Mouse (Mus musculus) heart, embryonic 14.5 days (tissue): Measurements from ENCODE around the gene Acadsb. TPM values are rescaled to one million over a fixed set of nuclear protein-coding genes. Genes with fewer than 3 reads are reported as not detected.

ENCODE experiments used
- ATAC-seq: fragments of 200-750 bp; cut with Nextera tagmentation; 2 replicates; pipeline ENCODE4 v1.8.0; 2017; ENCODE audit warnings: low read depth, moderate TSS enrichment; ENCODE audit not compliant: insufficient number of reproducible peaks, insufficient read depth, low FRiP score
- H3K27ac ChIP-seq, 2 experiments: fragments of 200-500 bp in 1 of 2; fragments of 300-500 bp in 1 of 2; sonication (generic) in 1 of 2; replicated peaks in 1 of 2; 2 replicates each; pipeline ENCODE4 v1.5.1; 2012 to 2014; ENCODE audit warnings: low read depth in 2 of 2, low read length in 2 of 2, control low read depth in 1 of 2, mild to moderate bottlenecking in 1 of 2, mixed read lengths in 1 of 2; ENCODE audit not compliant: control insufficient read depth in 1 of 2, insufficient read depth in 1 of 2
- H3K27me3 ChIP-seq: fragments of 300-500 bp; sonication (generic); 2 replicates; pipeline ENCODE4 v1.6.1; 2014; ENCODE audit warnings: mild to moderate bottlenecking, low read length, control low read depth; ENCODE audit not compliant: control insufficient read depth, insufficient read depth
- H3K36me3 ChIP-seq: fragments of 300-500 bp; sonication (generic); 2 replicates; pipeline ENCODE4 v1.6.1; 2014; ENCODE audit warnings: mild to moderate bottlenecking, control low read depth, low read length, mixed read lengths; ENCODE audit not compliant: control insufficient read depth, insufficient read depth
- H3K4me1 ChIP-seq, 2 experiments: fragments of 200-500 bp in 1 of 2; fragments of 300-500 bp in 1 of 2; sonication (generic) in 1 of 2; 2 replicates each; pipeline ENCODE4 v1.6.1; 2012 to 2014; ENCODE audit warnings: low read length in 2 of 2, control low read depth in 1 of 2, mixed read lengths in 1 of 2; ENCODE audit not compliant: control insufficient read depth in 2 of 2, insufficient read depth in 2 of 2
- H3K4me2 ChIP-seq: fragments of 300-500 bp; sonication (generic); 2 replicates; pipeline ENCODE4 v1.6.1; 2014; ENCODE audit warnings: mild to moderate bottlenecking, low read length
- H3K4me3 ChIP-seq, 2 experiments: fragments of 200-500 bp in 1 of 2; fragments of 300-500 bp in 1 of 2; sonication (generic) in 1 of 2; 2 replicates each; pipeline ENCODE4 v1.5.1; 2012 to 2014; ENCODE audit warnings: low read length in 2 of 2, mild to moderate bottlenecking in 2 of 2, control low read depth in 1 of 2, low read depth in 1 of 2, moderate library complexity in 1 of 2; ENCODE audit not compliant: control insufficient read depth in 1 of 2, insufficient read depth in 1 of 2
- H3K9ac ChIP-seq: fragments of 300-500 bp; sonication (generic); 2 replicates; pipeline ENCODE4 v1.6.1; 2014; ENCODE audit warnings: mild to moderate bottlenecking, low read length
- H3K9me3 ChIP-seq: fragments of 300-500 bp; sonication (generic); 2 replicates; pipeline ENCODE4 v1.6.1; 2016; ENCODE audit warnings: low read length, control low read depth; ENCODE audit not compliant: control insufficient read depth
- WGBS: fragments of 180-500 bp; shearing (Covaris S2); extraction: QIAGEN DNeasy Blood & Tissue Kit; methylation state at CpG from one replicate; pipeline ENCODE4 v1.1.7; 2014; 5-methylcytosine and 5-hydroxymethylcytosine counted together
- polyA plus RNA-seq: library from polyadenylated mRNA; unstranded; fragments of >200 nt; fragmentation: Nextera tagmentation; extraction: Ambion mirVana; gene quantifications from 2 replicates; pipeline ENCODE4 v1.2.1, GENCODE M21; 2014

The Acadsb gene
- polyA plus RNA-seq, 1 experiment from 2014 or later: 98.3 TPM

GRCm38 (mm10) chr7:131417605-131418004, 7.2 kb downstream of the Acadsb start:
- H3K9me3 ChIP-seq: no peaks in the 10 kb centered on the region
- no peak for ATAC-seq
- no peak overlapping the region for H3K27ac ChIP-seq
- H3K27me3 ChIP-seq: no peaks in the 10 kb centered on the region
- no peaks in the 10 kb centered on the region for H3K4me1 ChIP-seq
- no peaks in the 10 kb centered on the region for H3K36me3 ChIP-seq
- H3K4me3 ChIP-seq: no peak overlapping the region
- no peak overlapping the region for H3K9ac ChIP-seq
- no peak overlapping the region for H3K4me2 ChIP-seq

- Histone ChIP-seq H3K4me3 (no peak overlapping the region), H3K27me3 (no peaks in the 10 kb centered on the region), H3K36me3 (peaks cover 20% of the 10 kb centered on the region), H3K9me3 (0 out of 2 replicates have a peak, but pooled peaks cover 3% of the 10 kb centered on the region), H3K4me2 (no peak overlapping the region), H3K27ac (no peak overlapping the region), H3K9ac (no peak overlapping the region), H3K4me1 (no peaks in the 10 kb centered on the region)
- ATAC-seq: no peak
- 59% methylated on average over 2 of the region's 2 CpGs for WGBS
Measured at GRCm38 (mm10) chr7:131424912-131425311, 14.5 kb downstream of the Acadsb start.

- Histone ChIP-seq H3K9ac (no peak overlapping the region), H3K27ac (no peak overlapping the region), H3K4me2 (no peak overlapping the region), H3K4me3 (no peak overlapping the region), H3K4me1 (no peaks in the 10 kb centered on the region), H3K27me3 (no peaks in the 10 kb centered on the region), H3K36me3 (peaks cover 34% of the 10 kb centered on the region), H3K9me3 (0 out of 2 replicates have a peak, but pooled peaks cover 5% of the 10 kb centered on the region)
- 82% methylated on average over 5 of the region's 5 CpGs for WGBS
- no peak for ATAC-seq
Measured at GRCm38 (mm10) chr7:131427331-131427730, 16.9 kb downstream of the Acadsb start.

- no peak for ATAC-seq
- H3K27me3 ChIP-seq: no peaks in the 10 kb centered on the region
- peaks cover 35% of the 10 kb centered on the region for H3K36me3 ChIP-seq
- 0 out of 2 replicates have a peak, but pooled peaks cover 2% of the 10 kb centered on the region for H3K9me3 ChIP-seq
- WGBS: 15% methylated on average over 1 of the region's 1 CpGs
- no peak overlapping the region for H3K9ac ChIP-seq
- H3K4me1 ChIP-seq: no peaks in the 10 kb centered on the region
- no peak overlapping the region for H3K4me3 ChIP-seq
- H3K27ac ChIP-seq: no peak overlapping the region
- H3K4me2 ChIP-seq: no peak overlapping the region
Measured at GRCm38 (mm10) chr7:131432244-131432643, 21.8 kb downstream of the Acadsb start.

- no peak overlapping the region for H3K27ac ChIP-seq
- no peak overlapping the region for H3K4me2 ChIP-seq
- H3K36me3 ChIP-seq: peaks cover 33% of the 10 kb centered on the region
- WGBS: 72% methylated on average over 1 of the region's 1 CpGs
- H3K4me1 ChIP-seq: no peaks in the 10 kb centered on the region
- H3K27me3 ChIP-seq: no peaks in the 10 kb centered on the region
- no peak overlapping the region for H3K4me3 ChIP-seq
- H3K9me3 ChIP-seq: 0 out of 2 replicates have a peak, but pooled peaks cover 2% of the 10 kb centered on the region
- no peak overlapping the region for H3K9ac ChIP-seq
- no peak for ATAC-seq
Measured at GRCm38 (mm10) chr7:131434276-131434675, 23.9 kb downstream of the Acadsb start.

- WGBS: 58% methylated on average over 3 of the region's 3 CpGs
- no peak overlapping the region for H3K9ac ChIP-seq
- H3K9me3 ChIP-seq: no peaks in the 10 kb centered on the region
- no peaks in the 10 kb centered on the region for H3K4me1 ChIP-seq
- H3K36me3 ChIP-seq: peaks cover 26% of the 10 kb centered on the region
- no peak overlapping the region for H3K4me3 ChIP-seq
- H3K27me3 ChIP-seq: no peaks in the 10 kb centered on the region
- no peak overlapping the region for H3K27ac ChIP-seq
- no peak for ATAC-seq
- no peak overlapping the region for H3K4me2 ChIP-seq
Measured at GRCm38 (mm10) chr7:131437051-131437450, 26.6 kb downstream of the Acadsb start.

- no peak for ATAC-seq
- WGBS: 75% methylated on average over 5 of the region's 5 CpGs
Measured at GRCm38 (mm10) chr7:131456714-131457113, 46.3 kb downstream of the Acadsb start.

GRCm38 (mm10) chr7:131465117-131465601, 54.8 kb downstream of the Acadsb start:
- H3K9ac ChIP-seq: no peak overlapping the region
- no peak overlapping the region for H3K4me2 ChIP-seq
- no peaks in the 10 kb centered on the region for H3K9me3 ChIP-seq
- no peak for ATAC-seq
- no peaks in the 10 kb centered on the region for H3K4me1 ChIP-seq
- H3K27ac ChIP-seq: no peak overlapping the region
- no peaks in the 10 kb centered on the region for H3K36me3 ChIP-seq
- 60% methylated on average over 3 of the region's 3 CpGs for WGBS
- no peaks in the 10 kb centered on the region for H3K27me3 ChIP-seq
- H3K4me3 ChIP-seq: no peak overlapping the region

More at GRCm38 (mm10) chr7:131456714-131457113, 46.3 kb downstream of the Acadsb start:
- no peaks in the 10 kb centered on the region for H3K4me1 ChIP-seq
- no peaks in the 10 kb centered on the region for H3K9me3 ChIP-seq
- H3K9ac ChIP-seq: no peak overlapping the region
- no peaks in the 10 kb centered on the region for H3K36me3 ChIP-seq
- no peak overlapping the region for H3K4me2 ChIP-seq
- no peak overlapping the region for H3K4me3 ChIP-seq
- no peak overlapping the region for H3K27ac ChIP-seq
- no peaks in the 10 kb centered on the region for H3K27me3 ChIP-seq
